In genomic region chr2:27769701-27770100, GRCm38 (mm10) we compare ENCODE assay signal across 16 mouse cellular contexts.
A peak's percentile ranks its signal among the peaks of the same experiment; 100 is the strongest.
DNase-seq lines count a peak whose midpoint lies in the region; ATAC-seq and TF ChIP-seq lines count a peak whose summit lies in the region.
"Had no signal": no experiment of that assay in that cellular context is flagged by ENCODE, and none has a peak within 500 bp of the region (broad histone marks: within the 10 kb centered on the region; RNA-seq: fewer than 3 reads in every experiment).

No protein-coding gene starts in this region.

- no peak overlapping the region for H3K27ac ChIP-seq in hindbrain, embryonic 10.5 days
- no peak overlapping the region for H3K27ac ChIP-seq in hindbrain, embryonic 13.5 days
- no peak overlapping the region for H3K27ac ChIP-seq in neural tube, embryonic 15.5 days (replicated peaks)
- H3K27ac ChIP-seq in limb, embryonic 14.5 days (replicated peaks; ENCODE audit: low read depth, low read length), result no peak overlapping the region
- H3K27ac ChIP-seq: forebrain, embryonic 15.5 days; hindbrain, embryonic 14.5 days; intestine, embryonic 15.5 days; left cerebral cortex, adult 2 months; liver, embryonic 13.5 days; midbrain, embryonic 12.5 days; stomach, embryonic 15.5 days had no signal

- peaks cover 60% of the 10 kb centered on the region for H3K4me1 ChIP-seq in hindbrain, embryonic 10.5 days (replicated peaks)
- H3K4me1 ChIP-seq in hindbrain, embryonic 13.5 days (replicated peaks), result peaks cover 2% of the 10 kb centered on the region
- H3K4me1 ChIP-seq in neural tube, embryonic 15.5 days, result peaks cover 13% of the 10 kb centered on the region
- peaks cover 33% of the 10 kb centered on the region for H3K4me1 ChIP-seq in limb, embryonic 14.5 days (ENCODE audit: control insufficient read depth, insufficient read depth, low read length)

- H3K9me3 ChIP-seq in hindbrain, embryonic 10.5 days, result no peaks in the 10 kb centered on the region
- H3K9me3 ChIP-seq in hindbrain, embryonic 13.5 days, result no peaks in the 10 kb centered on the region
- no peaks in the 10 kb centered on the region for H3K9me3 ChIP-seq in neural tube, embryonic 15.5 days (replicated peaks)
- H3K9me3 ChIP-seq in limb, embryonic 14.5 days (ENCODE audit: control insufficient read depth, low read length), result no peaks in the 10 kb centered on the region
- H3K9me3 ChIP-seq: forebrain, embryonic 15.5 days; intestine, embryonic 15.5 days; liver, embryonic 13.5 days; midbrain, embryonic 12.5 days; stomach, embryonic 15.5 days had no signal

- 31% methylated on average over 5 of the region's 5 CpGs for WGBS in hindbrain, embryonic 10.5 days
- WGBS in hindbrain, embryonic 13.5 days, result 46% methylated on average over 5 of the region's 5 CpGs
- WGBS in neural tube, embryonic 15.5 days, result 40% methylated on average over 5 of the region's 5 CpGs
- WGBS in limb, embryonic 14.5 days, result 13% methylated on average over 5 of the region's 5 CpGs

- no peak overlapping the region for H3K4me3 ChIP-seq in hindbrain, embryonic 10.5 days
- H3K4me3 ChIP-seq in hindbrain, embryonic 13.5 days, result no peak overlapping the region
- H3K4me3 ChIP-seq in neural tube, embryonic 15.5 days (replicated peaks), result no peak overlapping the region
- no peak overlapping the region for H3K4me3 ChIP-seq in limb, embryonic 14.5 days (replicated peaks; ENCODE audit: low read length)
- H3K4me3 ChIP-seq: forebrain, embryonic 15.5 days; intestine, embryonic 15.5 days; left cerebral cortex, adult 2 months; liver, embryonic 13.5 days; midbrain, embryonic 12.5 days; stomach, embryonic 15.5 days had no signal

- no peak overlapping the region for H3K4me2 ChIP-seq in hindbrain, embryonic 13.5 days
- H3K4me2 ChIP-seq in neural tube, embryonic 15.5 days, result no peak overlapping the region
- H3K4me2 ChIP-seq in limb, embryonic 14.5 days (replicated peaks; ENCODE audit: low read depth, low read length, severe bottlenecking), result 0 out of 2 replicates have a peak overlapping the region, but pooled peaks have one; percentile 10
- H3K4me2 ChIP-seq: forebrain, embryonic 15.5 days; hindbrain, embryonic 14.5 days; intestine, embryonic 15.5 days; liver, embryonic 13.5 days; midbrain, embryonic 12.5 days; stomach, embryonic 15.5 days had no signal

- TF ChIP-seq POLR2A in limb, embryonic 14.5 days (IDR thresholded peaks at IDR 0.05; ENCODE audit: borderline replicate concordance, extremely low read depth, insufficient read depth, insufficient read length), result no peak

- H3K36me3 ChIP-seq in hindbrain, embryonic 10.5 days, result no peaks in the 10 kb centered on the region
- H3K36me3 ChIP-seq in hindbrain, embryonic 13.5 days, result no peaks in the 10 kb centered on the region
- no peaks in the 10 kb centered on the region for H3K36me3 ChIP-seq in neural tube, embryonic 15.5 days
- no peaks in the 10 kb centered on the region for H3K36me3 ChIP-seq in limb, embryonic 14.5 days (ENCODE audit: control insufficient read depth, insufficient read depth, low read length)
- H3K36me3 ChIP-seq: forebrain, embryonic 15.5 days; intestine, embryonic 15.5 days; liver, embryonic 13.5 days; midbrain, embryonic 12.5 days; stomach, embryonic 15.5 days had no signal

- no peak overlapping the region for H3K9ac ChIP-seq in hindbrain, embryonic 13.5 days
- H3K9ac ChIP-seq in neural tube, embryonic 15.5 days (replicated peaks), result 0 out of 2 replicates have a peak overlapping the region, but pooled peaks have one; percentile 9
- H3K9ac ChIP-seq in limb, embryonic 14.5 days (ENCODE audit: low read depth, low read length, severe bottlenecking), result no peak overlapping the region
- H3K9ac ChIP-seq: forebrain, embryonic 15.5 days; hindbrain, embryonic 14.5 days; intestine, embryonic 15.5 days; liver, embryonic 13.5 days; midbrain, embryonic 12.5 days; stomach, embryonic 15.5 days had no signal

- peak; percentile 45 for DNase-seq in embryo, embryonic 10.5 days (ENCODE audit: low spot score)
- DNase-seq in embryo, embryonic 10 days (ENCODE audit: low spot score), result no peak
- DNase-seq in hindbrain, embryonic 10.5 days (ENCODE audit: low spot score), result peak; percentile 18
- DNase-seq in neural tube, embryonic 10.5 days (ENCODE audit: extremely low spot score, low spot score), result no peak
- DNase-seq in limb, embryonic 14.5 days (ENCODE audit: low spot score), result no peak
- no peak for DNase-seq in gastrocnemius, adult 18-20 months (ENCODE audit: low spot score)
- DNase-seq: liver, embryonic 13.5 days; lung, adult 2 months had no signal

- no peaks in the 10 kb centered on the region for H3K27me3 ChIP-seq in hindbrain, embryonic 10.5 days (ENCODE audit: insufficient read depth, poor library complexity, severe bottlenecking)
- H3K27me3 ChIP-seq in hindbrain, embryonic 13.5 days, result peaks cover 18% of the 10 kb centered on the region
- peaks cover 13% of the 10 kb centered on the region for H3K27me3 ChIP-seq in neural tube, embryonic 15.5 days (replicated peaks)
- H3K27me3 ChIP-seq in limb, embryonic 14.5 days (ENCODE audit: control insufficient read depth, insufficient read depth, low read length), result no peaks in the 10 kb centered on the region
- H3K27me3 ChIP-seq: forebrain, embryonic 15.5 days; intestine, embryonic 15.5 days; stomach, embryonic 15.5 days had no signal

- no peak for ATAC-seq in hindbrain, embryonic 13.5 days (ENCODE audit: low FRiP score)
- no peak for ATAC-seq in neural tube, embryonic 15.5 days (ENCODE audit: low FRiP score)
- no peak for ATAC-seq in limb, embryonic 14.5 days (ENCODE audit: low FRiP score, low read depth)
- ATAC-seq: intestine, embryonic 15.5 days had no signal

Comparison
In these comparisons a context has a peak if more than half of its experiments do, and no peak if none do; other contexts are left out.
1. DNase-seq: peak in embryo, embryonic 10.5 days (single experiment) and hindbrain, embryonic 10.5 days (single experiment); none in embryo, embryonic 10 days (single experiment), neural tube, embryonic 10.5 days (single experiment), limb, embryonic 14.5 days (single experiment) and gastrocnemius, adult 18-20 months (single experiment).